Mouse (Mus musculus) spleen, adult 2 months (tissue): Measurements from ENCODE around the gene Nfib.

Source experiments
- CTCF ChIP-seq: fragments of 200-500 bp; IDR thresholded peaks from 2 replicates; pipeline ENCODE4 v1.5.1; 2011; ENCODE audit warnings: mild to moderate bottlenecking, inconsistent platforms; ENCODE audit not compliant: insufficient read depth, insufficient read length, insufficient replicate concordance; ENCODE audit errors: extremely low read depth
- POLR2A ChIP-seq: fragments of 200-500 bp; IDR thresholded peaks from 2 replicates; pipeline ENCODE4 v1.6.1; 2011; ENCODE audit warnings: low read depth, low read length, inconsistent platforms

DNA sequence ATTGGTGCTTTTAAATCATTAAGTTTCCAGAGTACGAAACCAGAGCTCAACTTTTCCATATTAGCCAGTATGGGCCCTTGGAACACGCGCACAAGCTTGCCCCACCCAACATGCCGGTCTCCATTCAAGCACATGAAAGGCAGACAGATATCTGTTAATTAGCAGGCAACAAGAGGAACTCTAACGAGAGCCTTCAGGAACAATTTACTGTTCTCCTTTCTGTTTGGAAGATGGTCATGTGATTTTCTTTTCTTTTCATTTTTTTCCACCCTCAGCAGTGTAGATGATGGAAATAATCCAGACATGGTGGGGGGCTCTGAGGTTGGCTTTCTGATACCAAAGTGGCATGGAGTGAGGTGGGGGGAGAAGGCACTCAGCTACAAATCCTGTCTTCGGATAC is 361.3 kb downstream of the Nfib start:
- TF ChIP-seq CTCF: no peak
- TF ChIP-seq POLR2A: no peak
